Mouse (Mus musculus) 416B (cell line): ENCODE measurements at regions not wholly inside any gene's neighbourhood (a gene's known extent, or its start where the extent isn't known, plus 50 kb on each side); places are given as distances from the start of the nearest gene placed in this dataset.

Experiments
- DNase-seq: peaks from one replicate; pipeline ENCODE4 v3.0.0; 2011; ENCODE audit warnings: low read depth

DNA sequence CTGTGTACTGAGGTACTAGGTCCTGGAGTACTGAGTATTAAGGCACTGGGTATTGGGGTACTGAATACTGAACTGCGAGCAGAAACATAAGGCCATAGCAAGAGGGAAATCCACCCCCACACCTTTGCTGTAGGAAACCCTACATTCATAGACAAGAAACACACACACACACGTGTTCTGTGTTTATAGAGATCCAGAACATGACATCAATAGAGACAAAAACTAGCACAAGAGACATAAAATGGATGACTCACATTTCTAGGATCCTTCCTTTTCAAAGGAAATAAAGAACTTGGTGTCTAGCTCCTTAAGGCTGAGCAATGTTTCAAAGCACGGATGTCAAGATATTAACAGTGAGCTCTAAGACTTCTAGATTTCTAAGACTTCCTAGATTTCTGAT, 49.9 kb upstream of the Nepro start:
- no peak for DNase-seq

DNA sequence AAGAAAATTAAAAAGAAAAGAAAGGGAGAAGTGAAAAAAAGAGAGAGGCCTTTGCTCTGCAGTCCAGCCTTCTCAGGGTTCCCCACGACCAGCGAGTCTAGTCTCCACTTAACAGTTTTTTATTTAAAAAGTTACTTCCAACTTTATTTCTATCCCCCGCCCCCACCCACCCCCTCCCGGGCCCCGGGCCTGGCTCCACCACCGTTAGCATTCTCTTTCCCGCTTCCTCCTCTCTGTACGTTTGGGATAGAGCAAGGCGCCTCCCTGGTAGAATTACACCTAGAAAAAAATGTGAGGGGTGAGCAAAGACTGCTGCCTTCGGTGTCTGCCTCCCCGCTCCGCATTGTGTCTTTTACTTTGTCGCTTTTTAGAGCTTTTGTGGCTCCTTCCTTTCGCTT, 51.7 kb upstream of the Nepro start:
- no peak for DNase-seq

DNA sequence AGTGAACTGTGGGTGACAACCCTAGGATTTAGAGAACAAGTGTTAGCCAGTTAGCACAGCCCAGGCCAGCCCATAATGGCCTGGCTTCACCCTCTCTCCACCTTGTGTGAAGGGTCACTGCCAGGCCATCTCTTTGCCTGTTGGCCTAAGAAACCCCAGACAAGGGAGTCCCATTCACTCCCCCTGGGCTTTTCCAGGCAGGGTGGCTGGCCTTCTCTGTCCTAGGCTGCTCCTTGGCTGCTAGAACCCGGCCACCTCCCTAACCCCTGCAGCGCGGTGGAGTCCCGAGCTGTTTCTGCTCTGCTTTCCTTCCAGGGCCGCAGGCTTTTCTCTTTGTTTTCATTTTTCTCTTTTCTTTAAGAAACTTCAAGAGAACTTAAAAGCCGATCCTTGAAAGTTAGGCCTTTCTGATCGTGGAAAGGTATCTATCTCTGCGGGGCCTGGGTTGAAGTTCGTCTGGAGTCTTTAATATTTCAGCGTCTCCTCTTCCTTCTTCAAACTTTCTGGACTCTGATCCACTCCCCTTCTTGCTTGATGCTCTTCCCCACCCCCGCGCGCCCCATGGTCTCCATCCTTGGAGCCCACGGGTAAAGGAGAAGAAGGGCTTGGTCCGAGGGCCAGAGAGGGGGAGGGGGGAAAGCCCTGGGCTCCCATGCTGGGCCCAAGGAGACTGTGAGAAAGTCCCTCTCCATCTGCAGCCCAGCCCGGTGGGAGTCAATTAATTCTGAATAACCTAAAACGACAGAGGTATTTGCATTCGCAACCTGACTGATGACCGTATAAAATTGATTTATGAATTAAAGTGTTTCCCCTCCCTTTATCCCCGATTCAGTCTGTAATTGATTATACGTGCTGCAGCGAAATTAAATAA, 52.3 kb upstream of the Nepro start:
- DNase-seq: no peak

DNA sequence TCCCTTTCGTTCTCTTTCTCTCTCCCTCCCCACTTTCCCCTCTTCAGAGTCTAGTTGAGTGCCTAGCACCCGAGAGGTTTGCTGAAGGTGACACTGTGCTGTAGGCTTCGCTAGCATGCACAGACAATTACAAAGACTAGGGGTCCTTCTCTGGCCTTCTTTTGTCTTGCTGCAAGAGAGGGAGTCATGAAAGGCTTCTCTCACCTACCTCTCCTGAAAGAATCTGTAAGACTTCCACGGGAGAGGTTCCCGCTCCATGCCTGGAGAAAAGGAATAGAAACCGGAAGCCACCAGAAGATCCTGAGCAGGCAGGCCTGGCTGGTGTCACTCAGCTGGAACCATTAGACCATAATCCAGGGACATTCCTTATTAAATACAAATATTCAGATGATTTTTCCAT, 56.0 kb upstream of the Nepro start:
- DNase-seq: no peak

DNA sequence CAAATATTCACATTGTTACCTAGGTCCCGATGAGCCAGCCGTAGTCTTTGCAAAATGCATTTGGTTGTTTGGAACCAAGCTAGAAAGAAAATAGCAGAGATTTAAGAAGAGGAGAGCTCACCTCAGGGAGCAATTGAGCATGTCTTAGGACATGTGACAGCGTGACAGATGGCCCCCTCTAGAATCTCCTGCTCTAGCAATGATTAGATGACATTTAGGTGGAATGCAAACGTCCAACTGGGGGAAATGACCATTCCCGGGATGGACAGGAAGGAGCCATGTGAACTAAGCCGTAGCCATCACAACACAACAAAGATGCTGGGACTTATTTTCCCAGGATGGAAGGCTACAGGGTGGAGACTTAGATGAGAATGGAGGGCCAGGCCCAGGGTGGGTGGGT, 57.0 kb upstream of the Nepro start:
- DNase-seq: no peak

DNA sequence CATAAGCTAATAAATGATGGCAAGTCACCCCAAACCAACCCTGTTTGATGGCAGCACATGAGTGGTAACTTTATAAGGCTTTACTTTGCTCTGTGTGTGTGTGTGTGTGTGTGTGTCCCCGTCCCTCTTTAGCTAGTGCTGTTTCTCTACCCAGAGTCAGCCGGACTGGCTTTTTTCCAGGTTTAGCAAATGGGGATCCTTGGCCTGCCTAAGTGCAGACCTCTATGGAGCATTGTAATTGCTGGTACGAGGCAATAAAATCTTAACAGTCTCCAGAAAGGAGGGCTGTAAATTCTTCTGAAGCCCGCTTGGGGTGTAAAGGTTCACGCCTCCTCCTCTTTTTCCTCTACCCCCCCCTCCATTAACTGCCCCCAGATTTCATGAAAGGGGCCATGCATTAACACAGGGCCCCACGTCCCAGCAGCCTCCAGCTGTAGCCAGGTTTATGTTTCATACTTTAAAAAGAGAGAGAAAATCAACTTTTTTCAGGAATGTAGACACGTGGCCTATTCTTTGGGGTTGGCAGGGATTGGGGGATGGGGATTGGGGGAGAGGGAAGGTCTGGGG, 57.6 kb upstream of the Nepro start:
- no peak for DNase-seq

DNA sequence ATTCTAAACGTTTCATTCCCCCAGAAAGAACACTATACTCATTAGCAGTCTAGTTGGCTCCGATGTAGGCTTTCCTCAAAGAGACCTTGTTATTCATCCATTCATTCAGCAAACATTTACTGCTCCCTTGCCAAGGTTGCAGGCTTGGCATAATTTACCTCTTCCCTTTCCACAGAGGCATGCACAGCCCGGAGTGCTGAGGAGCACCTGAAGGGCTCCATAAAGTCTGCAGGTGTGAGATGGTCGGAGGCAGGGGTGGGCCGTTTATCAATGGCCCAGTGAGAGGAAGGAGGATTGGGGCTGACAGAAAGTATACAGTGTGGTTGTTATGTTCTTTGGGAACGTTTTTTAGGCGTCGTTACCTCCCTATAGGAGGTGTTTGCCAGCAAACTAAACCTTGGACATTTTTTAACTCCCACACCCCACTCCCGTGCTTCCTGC, 58.6 kb upstream of the Nepro start:
- DNase-seq: no peak

DNA sequence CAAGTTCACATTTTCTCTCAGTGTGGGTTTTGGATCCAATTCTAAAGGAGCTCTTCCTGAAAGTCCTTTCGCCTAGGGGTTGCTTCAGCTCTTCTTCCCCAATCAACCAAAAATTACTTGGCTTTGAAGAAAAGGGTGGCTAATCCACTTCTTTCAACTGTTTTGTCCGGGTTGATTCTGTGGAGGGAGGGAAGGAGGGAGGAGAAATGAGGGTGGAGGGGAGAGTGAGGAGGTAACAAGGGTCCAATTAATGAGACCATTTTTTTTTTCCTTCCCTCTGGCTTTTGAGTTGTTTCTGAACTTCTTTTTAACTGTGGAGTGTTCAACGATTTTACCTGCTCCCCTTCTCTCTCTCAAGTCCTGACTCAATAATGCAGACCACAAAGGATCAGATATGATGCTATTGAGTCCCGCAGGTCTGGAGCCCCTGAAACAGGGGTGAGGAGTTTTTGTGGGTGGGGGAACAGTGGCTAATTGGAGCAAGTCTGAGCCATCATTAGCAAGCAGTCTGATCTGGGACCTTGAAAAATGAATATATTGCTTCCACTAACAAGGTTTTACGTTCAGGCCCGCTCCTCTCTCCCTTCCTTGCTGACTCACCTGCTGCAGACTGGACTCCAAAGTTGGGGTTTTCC, 61.0 kb upstream of the Nepro start:
- no peak for DNase-seq

DNA sequence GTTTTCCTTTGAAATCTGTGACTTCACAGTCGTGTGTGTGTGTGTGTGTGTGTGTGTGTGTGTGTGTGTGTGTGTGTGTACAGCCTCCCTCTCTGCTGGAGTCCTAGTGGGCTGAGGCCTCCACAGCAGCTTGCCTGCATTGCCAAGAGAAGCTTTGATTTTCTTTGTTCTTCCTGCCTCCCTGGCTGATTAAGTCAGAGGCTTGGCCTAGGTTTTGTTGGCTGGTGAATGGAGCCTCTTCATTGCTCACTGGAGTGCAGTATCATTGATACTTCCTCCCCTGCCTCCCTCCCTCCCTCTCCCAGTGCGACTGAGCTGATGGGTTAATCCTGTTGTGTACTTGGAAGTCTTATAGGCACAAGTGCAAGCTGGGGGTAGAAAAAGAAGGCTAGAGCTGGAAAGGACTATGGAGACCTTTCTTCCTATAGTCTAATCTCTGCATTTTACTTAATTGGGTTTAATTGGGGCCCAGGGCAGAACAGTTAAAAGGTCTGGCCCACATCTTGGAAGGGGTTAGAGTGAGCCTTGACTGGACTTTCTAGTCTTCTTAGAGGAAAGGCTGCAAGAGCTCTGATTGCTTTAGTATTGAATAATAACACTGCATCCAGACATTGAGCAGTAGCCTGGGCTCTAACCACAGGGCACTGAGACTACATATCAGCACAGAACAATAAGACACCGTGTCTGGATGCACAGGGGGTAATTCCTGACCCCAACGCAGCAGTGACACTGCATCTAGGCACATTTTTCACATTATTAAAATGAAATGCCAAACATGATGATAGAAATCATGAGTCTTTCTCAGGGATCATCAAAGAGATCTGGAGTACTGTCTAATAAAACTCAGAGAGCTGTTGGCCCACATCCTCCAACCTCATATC, 62.9 kb upstream of the Nepro start:
- no peak for DNase-seq

DNA sequence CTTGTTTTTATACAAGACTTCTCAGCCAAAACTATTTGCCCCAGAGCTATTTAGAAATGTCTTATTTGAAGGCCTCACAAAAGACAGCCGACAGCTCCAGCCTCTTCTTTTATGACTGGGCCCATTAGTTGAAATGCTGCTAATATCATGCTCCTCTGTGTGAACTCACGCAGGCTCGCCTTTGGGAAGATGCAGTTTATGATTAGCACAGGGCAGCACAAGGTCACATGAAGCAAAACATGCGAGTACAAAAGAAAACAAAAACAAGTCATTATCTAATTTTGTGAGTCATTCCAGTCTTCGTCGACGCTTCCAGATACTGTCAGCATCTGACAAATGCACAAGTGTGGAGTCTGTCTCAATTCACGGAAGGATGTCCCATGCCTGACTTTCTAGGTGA, 65.8 kb upstream of the Nepro start:
- DNase-seq: no peak

DNA sequence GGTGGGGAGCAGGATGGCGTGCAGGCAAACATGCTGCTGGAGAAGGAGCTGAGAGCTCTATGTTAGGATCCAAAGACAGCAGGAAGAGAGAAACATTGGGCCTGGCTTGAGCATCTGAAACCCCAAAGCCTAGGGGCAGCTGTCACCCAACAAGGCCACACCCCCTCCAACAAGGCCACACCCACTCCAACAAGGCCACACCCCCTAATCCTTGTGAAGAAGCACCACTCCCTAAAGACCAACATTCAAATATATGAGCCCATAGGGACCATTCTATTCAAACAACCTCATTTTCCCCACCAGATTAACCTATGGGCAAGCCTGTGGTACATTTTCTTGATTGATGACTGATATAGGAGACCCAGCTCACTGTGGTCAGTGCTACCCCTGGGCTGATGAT, 67.9 kb upstream of the Nepro start:
- no peak for DNase-seq

DNA sequence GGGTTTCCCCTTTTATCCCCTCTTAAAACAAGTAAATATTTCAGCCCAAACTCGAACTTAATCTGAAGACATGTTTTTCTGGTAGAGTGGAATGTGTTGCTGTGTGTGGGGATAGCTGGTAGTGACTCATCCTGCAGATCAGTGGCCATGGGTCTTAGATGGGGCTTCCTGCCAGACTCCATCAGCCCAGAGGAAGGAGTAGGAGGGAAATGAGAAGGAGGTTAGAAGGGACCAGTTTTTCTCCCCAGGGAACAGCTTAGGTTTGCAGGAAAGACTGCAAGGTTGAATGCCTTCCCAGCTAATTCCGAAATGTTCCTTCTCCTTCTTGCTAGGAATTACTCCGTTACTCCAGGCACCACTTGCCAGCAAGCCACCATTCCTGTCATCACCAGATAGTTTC, 68.8 kb upstream of the Nepro start:
- no peak for DNase-seq

DNA sequence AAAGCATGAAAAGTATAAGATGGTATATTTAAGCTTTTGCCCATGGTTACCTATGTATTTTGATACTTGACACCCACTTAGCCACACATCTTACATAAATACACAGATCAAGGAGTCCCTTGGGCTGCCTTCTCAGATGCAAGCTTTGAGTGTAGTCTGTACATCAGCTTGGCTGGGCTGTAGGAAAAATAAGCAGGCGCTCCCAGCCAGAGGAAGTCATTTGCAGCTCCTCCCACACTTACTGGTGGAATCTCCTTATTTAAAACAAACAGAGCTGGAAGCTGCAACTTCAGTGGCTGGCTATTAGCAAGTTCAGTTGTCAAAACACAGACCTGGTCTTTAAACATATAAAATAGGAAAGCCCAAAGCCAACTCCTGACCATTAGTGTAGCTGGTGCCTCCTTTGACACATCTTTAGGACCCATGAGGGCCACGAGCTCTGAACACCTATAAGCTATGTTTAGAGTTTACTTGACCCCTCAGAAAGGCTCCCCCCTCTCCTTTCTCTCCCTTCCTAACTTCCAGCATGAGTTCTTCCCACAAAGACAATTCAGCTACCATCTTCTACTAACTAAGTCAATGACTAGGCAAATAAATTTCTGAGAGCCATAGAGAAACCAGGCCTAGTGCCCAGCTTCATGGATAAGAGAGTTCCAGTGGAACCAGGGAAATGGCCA, 75.4 kb upstream of the Nepro start:
- no peak for DNase-seq

DNA sequence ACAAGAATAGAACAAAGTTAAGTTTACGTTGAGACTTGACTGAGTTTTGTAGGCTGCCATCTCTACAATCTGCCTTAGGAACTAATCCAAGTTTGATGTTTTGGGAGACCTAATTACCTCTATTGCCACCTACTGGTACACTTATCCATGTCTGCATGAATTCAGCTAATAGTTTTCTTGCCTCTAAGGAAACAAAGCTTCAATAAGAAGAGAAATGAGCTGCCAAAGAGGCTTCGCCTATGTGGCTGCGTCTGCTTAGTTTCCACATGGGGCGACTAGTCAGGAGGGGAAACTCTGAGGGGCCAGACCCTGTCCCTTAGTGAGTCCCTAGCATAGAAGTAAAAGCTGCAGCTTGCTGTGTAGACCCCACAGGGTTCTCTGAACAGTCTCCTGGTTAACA, 80.1 kb upstream of the Nepro start:
- peak; percentile 53 for DNase-seq

DNA sequence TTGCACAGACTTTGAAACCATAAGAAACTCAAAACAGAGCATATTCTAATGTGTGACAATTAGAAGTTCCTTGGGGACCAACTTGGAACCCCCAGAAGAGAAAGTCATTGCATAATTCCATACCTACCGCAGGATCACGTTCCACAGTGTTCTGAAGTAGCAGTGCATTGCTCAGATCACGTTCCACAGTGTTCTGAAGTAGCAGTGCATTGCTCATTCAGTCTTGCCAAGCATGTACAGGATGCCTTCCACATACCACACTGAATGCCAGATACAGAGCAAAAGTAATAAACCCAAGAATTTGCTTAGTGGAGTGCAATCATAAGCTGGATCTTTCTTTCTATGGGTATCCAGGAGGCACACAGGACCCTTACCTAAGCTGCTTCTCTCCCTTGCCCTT, 78.4 kb upstream of the Boc start:
- no peak for DNase-seq

DNA sequence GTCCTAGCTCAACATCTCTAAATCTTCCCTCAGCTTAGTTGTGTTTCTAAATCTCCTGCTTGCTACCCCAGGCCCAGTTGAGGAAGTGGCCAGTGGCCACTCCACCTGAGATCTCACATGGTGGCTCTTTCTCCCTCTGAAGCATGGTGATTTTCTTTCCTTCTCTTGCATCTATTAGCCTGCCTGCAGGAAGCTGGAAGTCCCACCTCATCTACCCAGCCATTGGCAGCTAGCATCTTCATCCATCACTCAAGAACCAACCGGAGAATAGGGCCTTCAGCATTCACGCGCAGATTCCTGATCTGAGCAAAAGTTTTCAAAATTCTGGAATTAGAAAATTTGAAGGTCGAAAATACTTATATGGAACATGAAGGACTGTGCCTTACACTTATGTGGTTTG, 75.8 kb upstream of the Boc start:
- no peak for DNase-seq

DNA sequence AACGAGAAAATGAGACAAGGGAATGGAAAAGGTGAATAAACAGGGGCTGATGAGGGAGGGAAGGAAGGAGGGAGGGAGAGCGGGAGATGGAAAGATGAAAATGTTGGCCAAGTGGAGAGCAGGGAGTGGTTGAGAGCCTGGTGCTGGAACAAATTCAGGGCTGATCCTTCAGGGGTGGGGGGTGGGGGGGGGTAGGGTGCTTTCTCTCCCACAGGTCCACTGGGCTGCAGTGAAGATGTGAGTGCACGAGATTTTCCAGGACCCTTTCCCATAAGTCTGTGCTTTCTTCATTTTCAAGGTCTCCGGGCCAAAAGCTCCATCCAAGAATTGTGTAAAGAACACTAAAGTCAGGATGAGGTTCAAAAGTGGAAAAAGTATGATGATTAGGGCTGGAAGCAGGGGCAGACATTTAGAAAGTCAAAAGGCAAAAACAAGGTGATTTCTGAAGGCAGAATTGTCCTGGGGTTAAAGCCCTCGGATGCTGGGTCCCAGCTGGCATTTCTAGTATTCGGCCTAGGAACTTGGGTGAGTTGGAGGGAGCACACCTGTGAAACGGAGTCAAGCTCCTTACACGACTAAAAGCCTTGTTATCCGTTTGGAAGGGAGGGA, 74.5 kb upstream of the Boc start:
- no peak for DNase-seq

DNA sequence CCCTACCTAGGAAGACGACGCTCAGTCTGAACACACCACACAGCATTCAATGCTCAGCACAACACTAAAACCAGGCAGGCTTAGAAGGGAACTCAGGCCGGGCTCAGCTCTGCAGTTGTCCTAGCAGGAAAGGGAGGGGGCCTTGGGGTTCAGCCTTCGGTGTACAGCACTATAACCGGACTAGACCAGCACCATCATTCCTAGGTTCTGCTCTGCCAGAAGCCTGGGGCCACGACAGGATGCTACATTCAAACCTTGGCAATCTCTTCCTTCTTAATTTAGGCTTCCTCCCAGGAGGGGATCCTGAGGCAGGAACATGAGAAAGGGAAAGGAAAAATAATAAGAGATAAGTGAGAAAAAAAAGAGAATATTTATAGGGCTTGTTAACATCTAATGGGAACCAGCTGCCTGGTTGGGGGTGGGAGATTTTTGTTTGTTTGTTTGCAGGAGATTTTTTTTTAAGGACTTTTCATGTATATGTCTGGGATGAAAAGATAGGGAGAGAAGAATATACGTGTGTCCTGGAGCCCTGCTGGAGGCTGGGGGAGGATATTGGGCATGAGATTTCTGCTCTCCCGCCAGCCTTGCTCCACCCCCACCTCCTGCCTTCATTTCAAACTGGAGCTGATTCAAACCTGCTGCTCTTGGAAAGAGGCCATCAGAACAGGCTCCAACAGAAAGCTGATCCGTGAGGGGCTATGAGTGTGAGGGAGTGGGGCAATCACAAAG, 73.8 kb upstream of the Boc start:
- DNase-seq: no peak

DNA sequence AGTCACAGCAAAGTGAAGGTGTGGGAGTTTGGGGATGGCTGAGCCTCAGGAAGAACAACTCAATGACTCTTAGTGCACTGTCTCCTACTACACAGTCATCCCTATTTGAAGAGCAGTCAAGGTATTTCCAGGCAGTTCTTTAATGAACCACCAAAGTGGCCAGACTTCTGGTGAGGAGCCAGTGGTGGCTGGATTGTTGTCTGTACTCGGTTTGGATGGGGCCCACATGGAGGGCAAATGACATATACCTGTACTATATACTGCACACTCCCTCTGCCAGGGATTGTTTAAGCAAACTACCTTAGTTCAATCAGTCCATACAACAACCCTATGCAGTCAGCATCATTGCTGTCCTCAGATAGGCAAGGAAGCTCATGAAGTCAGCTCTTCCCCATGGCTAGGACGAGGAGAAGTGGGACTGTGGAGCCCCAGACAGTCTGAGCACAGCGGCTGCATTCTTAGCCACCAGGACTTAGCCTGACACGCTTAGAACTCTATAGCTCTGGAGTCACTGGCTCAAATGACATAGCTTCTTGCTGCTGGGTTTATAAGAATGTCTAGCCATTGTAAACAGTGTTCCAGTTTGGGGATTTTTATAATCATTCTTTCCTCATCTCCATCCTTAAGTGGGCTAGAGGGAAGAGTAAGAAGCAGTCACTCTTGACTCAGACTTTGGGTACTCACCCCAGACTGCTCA, 72.8 kb upstream of the Boc start:
- no peak for DNase-seq

DNA sequence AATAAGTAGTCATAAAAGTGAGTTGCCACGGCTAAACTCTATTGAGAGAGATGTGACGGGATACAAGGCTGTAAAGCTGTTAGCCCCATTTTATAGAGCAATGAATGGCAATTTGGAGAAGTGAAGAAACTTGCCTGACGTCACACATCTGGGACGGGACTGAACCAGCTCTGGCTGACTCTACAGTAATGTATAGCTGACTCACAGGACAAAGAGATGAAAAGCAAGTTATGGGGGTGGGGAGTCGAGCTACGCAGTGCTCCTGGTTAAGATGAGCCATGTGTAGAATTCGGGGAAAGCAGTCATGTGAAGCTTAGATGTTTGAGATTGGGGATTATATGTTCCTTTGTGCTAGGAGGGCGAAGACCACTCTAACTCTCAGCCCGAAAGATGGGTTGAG, 72.2 kb upstream of the Boc start:
- DNase-seq: no peak
